Mouse (Mus musculus): ENCODE results near the gene Mrpl2.

Mrpl2 gene

GRCm38 (mm10) chr17:46624598-46624997, 21.4 kb upstream of the Mrpl2 start:
- in situ Hi-C loops (cut with MboI, MseI): no loop called here

- in situ Hi-C loops (cut with MboI, MseI): loop anchor here (5.0 kb wide), 1 partner anchor 85 kb away; no protein-coding TSS in a partner anchor
These were observed 18.6 kb upstream of the Mrpl2 start for GRCm38 (mm10) chr17:46627409-46627808.

- in situ Hi-C loops (cut with MboI, MseI): loop anchor here (5.0 kb wide), 1 partner anchor 86 kb away; no protein-coding TSS in a partner anchor
These were observed 17.6 kb upstream of the Mrpl2 start for GRCm38 (mm10) chr17:46628471-46628790.

GRCm38 (mm10) chr17:46628791-46629684, 17.0 kb upstream of the Mrpl2 start, which contains the start of gene Ptk7:
Gene Ptk7 (minus strand): TSS chr17:46629504.
- in situ Hi-C loops (cut with MboI, MseI): loop anchor here (5.0 kb wide), 1 partner anchor 87 kb away; no protein-coding TSS in a partner anchor

GRCm38 (mm10) chr17:46629685-46630441, 16.2 kb upstream of the Mrpl2 start:
- in situ Hi-C loops (cut with MboI, MseI): loop anchor here (5.0 kb wide), 1 partner anchor 88 kb away; no protein-coding TSS in a partner anchor

- in situ Hi-C loops (cut with MboI, MseI): no loop called here
These were observed 9.1 kb upstream of the Mrpl2 start for GRCm38 (mm10) chr17:46636831-46637523.

- in situ Hi-C loops (cut with MboI, MseI): loop anchor here (10.0 kb wide), 1 partner anchor 75 kb away; the partner anchor contains the start of gene Pex6
These were observed 6.1 kb upstream of the Mrpl2 start for GRCm38 (mm10) chr17:46639929-46640328.

- in situ Hi-C loops (cut with MboI, MseI): loop anchor here (10.0 kb wide), 1 partner anchor 73 kb away; the partner anchor contains the start of gene Pex6
These were observed 4.0 kb upstream of the Mrpl2 start for GRCm38 (mm10) chr17:46642060-46642459.

- in situ Hi-C loops (cut with MboI, MseI): loop anchor here (10.0 kb wide), 1 partner anchor 71 kb away; the partner anchor contains the start of gene Pex6
These were observed 1.8 kb upstream of the Mrpl2 start for GRCm38 (mm10) chr17:46644152-46644805.

- in situ Hi-C loops (cut with MboI, MseI): loop anchor here (10.0 kb wide), 1 partner anchor 70 kb away; the partner anchor contains the start of gene Pex6
These were observed 1.0 kb upstream of the Mrpl2 start for GRCm38 (mm10) chr17:46644916-46645475.

- in situ Hi-C loops (cut with MboI, MseI): loop anchor here (10.0 kb wide), 1 partner anchor 69 kb away; the partner anchor contains the start of gene Pex6
These were observed 263 bp downstream of the Mrpl2 start for GRCm38 (mm10) chr17:46646322-46646662.

- in situ Hi-C loops (cut with MboI, MseI): loop anchor here (10.0 kb wide), 1 partner anchor 68 kb away; the partner anchor contains the start of gene Pex6
These were observed 1.2 kb downstream of the Mrpl2 start for GRCm38 (mm10) chr17:46647279-46647678.

GRCm38 (mm10) chr17:46648436-46648835, 2.4 kb downstream of the Mrpl2 start:
- in situ Hi-C loops (cut with MboI, MseI): loop anchor here (10.0 kb wide), 1 partner anchor 66 kb away; the partner anchor contains the start of gene Pex6

- in situ Hi-C loops (cut with MboI, MseI): loop anchor here (10.0 kb wide), 1 partner anchor 65 kb away; the partner anchor contains the start of gene Pex6
These were observed 3.8 kb downstream of the Mrpl2 start for GRCm38 (mm10) chr17:46649811-46650210.

GRCm38 (mm10) chr17:46650232-46651031, 4.4 kb downstream of the Mrpl2 start, which contains the start of gene Cul7:
Gene Cul7 (plus strand): TSS chr17:46650337.
- in situ Hi-C loops (cut with MboI, MseI): no loop called here

- in situ Hi-C loops (cut with MboI, MseI): no loop called here
These were observed 5.3 kb downstream of the Mrpl2 start for GRCm38 (mm10) chr17:46651292-46651691.

- in situ Hi-C loops (cut with MboI, MseI): no loop called here
These were observed 5.9 kb downstream of the Mrpl2 start for GRCm38 (mm10) chr17:46651755-46652547.

GRCm38 (mm10) chr17:46656054-46656453, 10.0 kb downstream of the Mrpl2 start:
- in situ Hi-C loops (cut with MboI, MseI): no loop called here

GRCm38 (mm10) chr17:46661351-46661750, 15.3 kb downstream of the Mrpl2 start:
- in situ Hi-C loops (cut with MboI, MseI): no loop called here

All from T-helper 2 cell (primary cell).